Mouse (Mus musculus): ENCODE results near the gene Arhgap23. TPM values are rescaled to one million over a fixed set of nuclear protein-coding genes. Genes with fewer than 3 reads are reported as not detected.
A peak's percentile ranks its signal among the peaks of the same experiment; 100 is the strongest.

Arhgap23 gene
- polyA plus RNA-seq, 2 experiments from 2014 or later: not detected

DNA sequence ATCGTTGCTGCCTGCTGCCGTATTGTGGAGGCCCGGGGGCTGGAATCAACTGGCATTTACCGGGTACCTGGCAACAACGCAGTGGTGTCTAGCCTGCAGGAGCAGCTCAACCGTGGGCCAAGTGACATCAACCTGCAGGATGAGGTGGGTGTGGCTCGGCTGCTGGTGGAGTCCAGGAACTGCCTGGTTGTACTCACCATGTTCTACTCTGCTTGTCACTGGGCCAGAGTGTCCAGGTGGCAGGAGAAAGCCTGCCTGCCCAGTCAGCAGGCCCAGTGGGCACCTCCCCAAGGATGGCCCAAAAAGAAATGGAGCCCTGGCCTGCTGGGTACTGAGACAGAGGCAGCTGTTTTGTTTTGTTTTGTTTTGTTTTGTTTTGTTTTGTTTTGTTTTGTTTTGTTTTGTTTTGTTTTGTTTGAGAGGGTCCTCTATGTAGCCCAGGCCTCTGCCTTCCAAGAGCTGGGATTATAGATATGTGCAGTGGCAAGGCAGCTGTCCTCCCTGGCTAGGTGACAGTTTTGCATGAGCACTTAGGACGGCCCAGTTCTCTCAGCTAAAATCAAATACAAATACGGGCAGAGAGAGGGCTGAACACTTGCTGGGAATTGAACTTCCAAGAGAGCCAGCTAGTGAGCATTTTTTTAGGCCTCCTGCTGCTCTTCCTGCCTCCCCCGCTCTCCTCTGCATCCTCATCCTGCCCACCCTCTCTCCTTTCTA, 51.3 kb downstream of the Arhgap23 start:
- ATAC-seq: no peak

DNA sequence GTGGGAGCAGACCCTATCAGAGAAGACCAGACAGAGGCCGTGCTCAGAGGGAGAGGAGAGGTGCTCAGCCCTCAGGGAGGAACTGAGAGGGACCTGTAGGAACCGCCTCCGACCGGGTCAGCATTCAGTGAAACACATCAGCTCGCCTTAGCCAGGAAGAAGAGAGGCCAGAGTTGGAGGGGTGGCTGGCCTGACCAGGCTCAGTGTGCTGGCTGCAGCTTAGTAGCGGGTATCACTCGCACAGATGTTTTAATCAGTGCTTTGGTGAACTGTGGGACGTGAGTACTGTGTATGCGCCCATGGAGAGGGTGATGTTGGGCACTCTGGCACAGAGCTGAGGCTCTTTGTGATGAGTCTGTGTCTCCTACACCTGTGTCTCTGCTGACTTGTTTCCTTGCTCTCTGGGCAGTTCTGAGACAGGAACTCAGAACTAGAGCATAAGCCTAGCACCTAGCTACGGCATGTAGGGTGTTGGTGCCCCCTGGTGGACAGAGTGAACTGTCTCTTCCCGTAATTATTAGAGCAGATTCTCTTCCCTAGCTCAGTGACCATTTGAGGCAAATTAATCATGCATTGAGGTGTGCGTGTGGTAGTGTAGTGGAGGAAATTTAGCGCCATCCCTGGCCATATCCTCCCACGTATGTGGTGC, 53.4 kb downstream of the Arhgap23 start:
- peak; percentile 45 for ATAC-seq

DNA sequence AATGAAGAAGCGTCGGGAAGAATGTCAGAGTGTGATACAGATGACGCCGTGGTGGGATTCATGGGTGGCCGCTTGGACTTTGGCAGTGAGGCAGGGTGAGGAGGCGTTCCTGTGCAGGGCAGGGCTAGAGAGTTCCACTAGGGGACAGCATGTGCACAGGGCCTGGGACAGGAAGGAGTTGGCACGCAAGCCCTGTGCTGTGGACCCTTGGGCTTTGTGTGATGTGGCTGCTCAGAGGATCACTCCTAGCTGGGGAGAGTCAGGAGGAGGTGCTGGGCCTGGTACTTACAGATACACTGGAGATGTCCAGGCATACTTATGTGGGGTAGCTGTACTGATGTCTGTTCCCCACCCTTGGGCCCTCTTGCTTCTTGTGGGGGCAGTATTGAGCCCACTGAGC, 54.5 kb downstream of the Arhgap23 start:
- ATAC-seq: no peak

DNA sequence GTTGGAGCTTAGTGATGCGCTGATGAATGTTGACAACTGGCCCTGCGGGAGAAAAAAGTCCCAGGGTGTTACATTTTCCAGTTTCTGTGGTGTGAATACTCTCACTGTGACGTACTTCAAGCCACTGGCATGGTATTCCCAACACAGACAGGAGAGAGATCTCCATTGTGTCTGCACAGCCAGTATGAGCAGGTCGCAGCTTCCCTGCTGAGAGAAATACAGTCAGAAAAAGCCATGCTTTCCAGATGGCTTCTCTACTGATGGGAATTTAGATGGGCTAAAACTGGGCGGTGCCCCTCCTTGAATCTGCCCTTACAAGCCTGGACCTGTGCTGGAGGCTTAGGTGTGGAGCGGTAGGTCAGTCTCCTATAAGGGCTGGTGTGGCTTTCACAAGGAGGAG, 55.9 kb downstream of the Arhgap23 start:
- ATAC-seq: no peak

DNA sequence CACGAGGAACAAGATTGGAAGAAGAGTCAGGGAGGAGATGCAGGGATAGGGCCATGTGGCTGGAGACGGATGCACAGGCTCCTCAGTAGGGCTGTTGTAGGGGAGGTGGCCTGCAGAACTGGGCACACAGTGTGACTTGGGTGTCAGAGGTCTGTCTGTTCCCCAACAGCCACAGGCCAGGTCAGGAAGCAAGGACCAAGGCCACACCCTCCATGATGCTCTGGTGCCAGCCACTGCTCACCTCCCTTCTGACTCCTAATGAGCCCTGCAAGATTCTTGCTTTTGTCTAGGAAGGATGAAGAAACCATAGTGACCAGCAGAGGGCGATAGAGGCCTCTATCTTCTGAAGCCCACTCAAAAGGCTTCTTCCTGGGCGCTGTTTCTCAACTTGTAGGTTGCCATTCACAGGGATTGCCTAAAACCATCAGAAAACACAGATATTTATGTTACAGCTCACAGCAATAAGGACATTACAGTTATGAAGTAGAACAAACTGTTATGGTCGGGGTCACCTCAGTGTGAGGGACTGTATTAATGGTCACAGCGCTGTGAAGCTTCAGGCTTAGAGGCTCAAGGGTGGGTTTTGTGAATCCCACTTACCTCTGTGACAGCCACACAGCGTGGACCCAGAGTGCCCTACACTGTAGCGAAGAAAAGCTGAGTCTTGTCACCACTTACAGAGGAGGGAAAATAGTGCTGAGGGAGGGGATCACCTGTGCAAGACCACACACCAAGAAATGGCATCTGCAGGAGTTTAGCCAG, 61.2 kb downstream of the Arhgap23 start:
- ATAC-seq: no peak

DNA sequence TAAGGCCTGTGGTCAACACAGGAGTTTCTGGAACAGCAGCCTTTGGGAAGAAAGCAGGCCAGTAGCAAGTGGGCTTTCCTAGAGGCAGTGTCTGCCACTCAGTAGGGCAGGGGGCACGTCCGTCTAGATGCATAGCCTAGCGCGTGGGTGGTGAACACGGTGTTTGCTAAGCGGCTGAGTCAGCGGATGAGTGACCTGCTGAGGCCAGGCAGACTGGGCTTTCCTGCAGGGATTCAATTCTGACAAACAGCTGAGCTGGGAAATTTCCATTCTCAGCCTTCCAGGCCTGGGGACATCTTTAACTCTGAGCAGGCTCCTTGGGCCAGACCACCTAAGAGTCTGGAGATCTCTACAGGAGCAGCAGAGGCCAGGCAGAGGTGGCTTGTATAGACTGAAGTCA, 62.1 kb downstream of the Arhgap23 start:
- no peak for ATAC-seq

DNA sequence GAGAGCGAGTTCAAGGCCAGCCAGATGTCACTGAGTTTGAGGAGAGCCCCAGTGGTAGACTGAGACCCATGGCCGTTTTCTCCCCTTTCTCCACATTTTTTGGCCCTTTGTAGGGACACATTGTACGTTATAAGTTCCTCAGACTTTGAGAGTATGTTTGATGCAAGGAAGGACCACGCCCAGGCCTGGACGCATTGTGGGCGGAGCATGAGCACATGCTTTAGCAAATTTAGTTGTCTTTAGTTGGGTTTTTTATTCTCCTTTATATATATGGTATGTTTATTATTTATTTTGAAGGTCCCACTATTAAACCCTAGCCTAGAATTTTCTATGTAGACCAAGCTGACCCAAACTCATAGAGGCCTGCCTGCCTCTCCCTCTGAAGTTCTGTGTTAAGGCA, 63.0 kb downstream of the Arhgap23 start:
- no peak for ATAC-seq

DNA sequence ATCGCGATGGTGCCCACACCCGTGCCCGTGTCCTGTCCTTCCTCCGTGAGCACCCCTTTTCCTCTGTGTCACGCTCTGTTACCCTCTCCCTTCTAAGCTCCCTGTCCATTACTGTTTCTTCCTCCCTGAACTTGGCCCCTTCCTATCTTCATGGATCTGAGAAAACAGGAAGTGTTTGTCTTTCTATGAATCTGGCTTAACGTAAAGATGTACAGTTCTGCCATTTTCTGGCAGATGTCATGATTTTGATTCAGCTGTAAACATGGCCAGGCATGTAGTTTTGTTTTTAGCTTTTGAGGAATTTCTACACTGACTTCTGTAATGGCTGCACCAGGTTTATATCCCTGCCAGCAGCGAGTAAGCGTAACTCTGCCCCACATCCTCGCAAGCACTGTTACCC, 63.8 kb downstream of the Arhgap23 start:
- ATAC-seq: no peak

DNA sequence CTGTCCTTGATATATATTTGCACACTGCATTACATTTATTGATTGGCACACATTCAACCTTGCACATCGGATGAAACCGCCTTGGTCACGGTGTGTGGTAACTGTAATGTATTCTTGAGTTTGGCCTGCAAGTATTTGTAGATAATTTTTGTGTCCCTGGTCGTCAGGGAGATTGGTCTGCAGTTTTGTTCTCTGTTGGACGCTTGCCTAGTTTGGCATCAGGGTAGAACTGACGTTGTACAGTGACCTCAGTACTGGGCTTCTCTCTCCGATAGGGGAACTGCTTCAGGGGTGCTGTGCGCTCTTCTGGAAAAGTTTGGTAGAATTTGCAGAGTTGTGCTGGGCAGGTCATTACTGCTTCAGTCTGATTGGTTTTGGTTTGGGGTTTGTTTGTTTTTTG, 64.5 kb downstream of the Arhgap23 start:
- no peak for ATAC-seq

DNA sequence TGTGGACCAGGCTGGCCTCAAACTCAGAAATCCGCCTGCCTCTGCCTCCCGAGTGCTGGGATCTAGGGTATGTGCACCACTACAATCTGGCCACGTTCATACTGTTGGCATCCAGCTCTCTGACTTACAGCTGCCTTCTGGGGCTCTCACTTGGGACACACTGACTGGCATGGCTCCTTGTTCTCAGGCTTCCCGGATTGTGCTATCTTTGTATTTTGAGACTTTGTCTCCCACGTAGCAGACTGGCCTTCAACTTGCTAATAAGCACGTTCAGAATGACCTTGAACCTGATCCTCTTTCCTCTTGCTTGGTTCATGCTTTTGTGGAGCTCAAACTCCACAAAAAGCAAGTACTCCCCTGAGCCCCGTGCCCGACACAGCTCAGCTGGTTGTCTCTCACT, 70.3 kb downstream of the Arhgap23 start:
- no peak for ATAC-seq

DNA sequence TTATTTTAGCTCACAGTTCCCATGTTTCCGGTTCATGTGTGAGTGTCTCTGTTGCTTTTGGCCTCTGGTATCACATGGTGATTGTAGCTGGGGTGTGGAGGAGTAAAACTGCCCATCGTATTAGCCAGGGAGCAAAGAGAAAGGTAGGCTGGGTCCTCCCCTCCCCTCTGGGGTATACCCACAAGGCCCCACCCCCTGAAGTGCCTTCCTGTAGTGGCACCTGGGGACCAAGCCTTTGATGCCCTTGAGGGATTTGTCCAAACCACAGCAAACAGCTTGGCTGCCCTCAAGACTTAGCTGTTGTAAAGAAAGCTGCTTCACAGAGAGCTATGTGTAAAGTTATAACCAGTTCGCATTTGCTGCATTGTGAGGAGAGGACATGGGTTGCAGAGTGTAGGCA, 72.3 kb downstream of the Arhgap23 start:
- ATAC-seq: no peak

DNA sequence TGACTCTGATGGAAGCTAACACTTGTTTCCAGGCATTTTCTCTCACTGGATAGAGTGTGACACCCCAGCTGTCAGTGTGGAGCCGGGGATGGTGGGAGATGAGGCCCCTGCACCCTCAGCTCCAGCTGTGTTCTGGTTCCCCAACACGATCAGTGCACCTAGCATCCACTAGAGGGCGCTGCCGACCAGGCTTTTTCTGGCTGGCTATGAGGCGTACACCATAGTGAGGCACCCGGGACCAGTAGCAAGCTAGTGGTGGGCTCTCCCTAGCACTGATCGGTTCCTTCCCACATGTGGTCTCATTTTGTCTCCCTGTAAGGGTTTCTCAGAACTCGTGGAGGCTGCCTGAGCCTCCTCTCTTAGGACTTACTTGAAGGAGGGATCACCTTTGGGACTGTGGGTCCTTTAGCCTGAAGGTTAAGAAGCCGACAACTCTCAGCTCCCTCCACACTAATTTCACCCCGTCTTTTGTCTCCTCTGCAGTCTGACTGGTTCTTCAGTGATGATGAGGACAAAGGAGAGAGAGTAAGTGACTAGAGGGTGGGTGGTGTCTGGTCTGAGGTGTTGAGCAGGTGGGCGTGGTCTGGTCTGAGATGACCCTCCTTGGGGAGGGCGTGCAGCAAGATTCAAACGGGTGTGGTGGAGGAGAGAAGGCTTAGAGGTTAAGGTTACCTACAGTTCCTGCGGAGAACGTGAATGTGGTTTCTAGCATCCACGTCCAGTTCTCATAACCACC, 74.4 kb downstream of the Arhgap23 start:
- no peak for ATAC-seq

DNA sequence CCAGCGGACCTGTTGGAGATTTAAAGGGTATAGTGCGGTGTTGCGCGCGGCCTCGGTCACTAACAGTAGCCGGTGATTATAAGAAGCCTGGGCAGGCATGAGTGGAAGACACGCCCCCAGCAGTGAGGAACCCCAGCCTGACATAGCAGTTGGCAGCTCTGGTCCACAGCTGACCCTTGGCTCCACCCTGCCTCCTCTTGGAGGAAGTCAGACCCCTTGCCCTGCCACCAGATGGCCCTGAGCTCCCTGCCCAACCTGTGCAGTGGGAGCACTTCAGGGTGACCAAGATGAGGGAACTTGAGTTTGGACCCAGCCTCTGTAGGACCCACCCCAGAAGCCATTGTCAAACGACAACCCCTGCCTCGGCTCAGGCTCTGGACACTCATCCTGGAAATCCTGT, 76.3 kb downstream of the Arhgap23 start:
- ATAC-seq: no peak

DNA sequence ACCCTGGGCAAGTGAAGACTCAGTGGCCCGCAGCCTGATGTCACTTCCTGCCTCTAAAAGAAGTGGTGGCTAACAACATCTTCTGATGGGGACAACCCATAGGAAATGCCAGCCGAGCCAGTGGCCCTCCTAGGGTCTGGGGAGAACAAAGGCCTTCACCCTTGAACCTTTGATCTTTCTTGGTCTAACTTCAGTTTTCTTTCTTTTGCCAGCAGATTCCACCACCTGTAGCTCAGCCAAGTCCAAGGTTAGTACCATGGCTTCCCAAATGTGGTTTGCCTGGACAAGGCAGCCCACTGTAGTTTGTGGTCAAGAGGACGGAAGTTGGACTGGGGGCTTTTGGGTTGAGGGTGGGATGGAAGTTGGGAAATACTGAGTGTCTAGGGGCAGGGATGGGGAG, 77.5 kb downstream of the Arhgap23 start:
- no peak for ATAC-seq

DNA sequence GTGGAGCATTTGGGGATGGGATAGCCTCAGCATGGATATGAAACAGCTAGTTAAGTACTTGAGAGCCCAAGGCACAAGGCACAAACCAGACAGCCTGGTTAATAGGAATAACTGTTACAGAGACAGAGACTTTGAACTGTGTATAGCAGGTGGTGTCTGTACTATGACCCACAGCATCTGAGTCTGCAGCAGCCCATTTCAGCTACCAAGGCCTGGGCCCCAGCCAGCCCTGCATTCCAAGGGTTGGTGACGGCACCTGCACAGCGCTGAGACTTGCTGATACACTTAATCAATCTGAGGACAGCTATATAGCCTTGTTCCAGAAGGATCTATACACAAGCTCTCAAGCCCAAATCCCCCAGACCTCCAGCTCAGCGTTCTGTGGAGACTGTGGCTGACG, 82.2 kb downstream of the Arhgap23 start:
- no peak for ATAC-seq

DNA sequence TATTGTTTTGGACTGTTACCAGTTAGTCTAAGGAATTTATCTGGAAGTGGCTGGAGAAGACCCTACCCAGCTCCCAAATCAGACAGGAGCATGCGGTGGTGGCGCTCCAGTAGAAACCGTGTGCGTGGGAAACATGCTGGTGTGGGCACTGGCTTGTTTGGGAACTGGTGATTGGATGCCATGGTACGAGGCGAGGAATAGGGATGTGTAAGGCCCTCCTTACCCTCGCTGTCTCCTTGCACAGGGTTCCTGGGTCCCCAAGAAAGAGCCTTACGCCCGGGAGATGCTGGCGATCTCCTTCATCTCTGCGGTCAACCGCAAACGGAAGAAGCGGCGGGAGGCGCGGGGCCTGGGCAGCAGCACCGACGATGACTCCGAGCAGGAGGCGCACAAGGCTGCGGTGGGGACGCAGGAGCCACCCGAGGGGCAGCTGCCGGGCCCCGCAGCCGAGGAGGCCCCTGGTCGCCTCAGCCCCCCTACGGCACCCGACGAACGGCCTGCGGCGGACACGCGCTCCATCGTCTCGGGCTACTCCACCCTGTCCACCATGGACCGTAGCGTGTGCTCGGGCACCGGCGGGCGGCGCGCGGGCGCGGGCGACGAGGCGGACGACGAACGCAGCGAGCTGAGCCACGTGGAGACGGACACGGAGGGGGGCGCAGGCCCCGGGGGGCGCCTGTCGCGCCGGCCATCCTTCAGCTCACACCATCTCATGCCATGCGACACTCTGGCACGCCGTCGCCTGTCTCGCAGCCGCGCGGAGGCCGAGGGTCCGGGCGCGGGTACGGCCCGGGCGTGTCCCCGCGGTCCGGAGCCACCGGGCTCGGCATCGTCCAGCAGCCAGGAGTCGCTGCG, 84.8 kb downstream of the Arhgap23 start, which contains the start of gene 4933428G20Rik:
Gene 4933428G20Rik, minus strand, starts transcription at position 476 of the 855 bp plus-strand sequence.
- ATAC-seq: no peak

DNA sequence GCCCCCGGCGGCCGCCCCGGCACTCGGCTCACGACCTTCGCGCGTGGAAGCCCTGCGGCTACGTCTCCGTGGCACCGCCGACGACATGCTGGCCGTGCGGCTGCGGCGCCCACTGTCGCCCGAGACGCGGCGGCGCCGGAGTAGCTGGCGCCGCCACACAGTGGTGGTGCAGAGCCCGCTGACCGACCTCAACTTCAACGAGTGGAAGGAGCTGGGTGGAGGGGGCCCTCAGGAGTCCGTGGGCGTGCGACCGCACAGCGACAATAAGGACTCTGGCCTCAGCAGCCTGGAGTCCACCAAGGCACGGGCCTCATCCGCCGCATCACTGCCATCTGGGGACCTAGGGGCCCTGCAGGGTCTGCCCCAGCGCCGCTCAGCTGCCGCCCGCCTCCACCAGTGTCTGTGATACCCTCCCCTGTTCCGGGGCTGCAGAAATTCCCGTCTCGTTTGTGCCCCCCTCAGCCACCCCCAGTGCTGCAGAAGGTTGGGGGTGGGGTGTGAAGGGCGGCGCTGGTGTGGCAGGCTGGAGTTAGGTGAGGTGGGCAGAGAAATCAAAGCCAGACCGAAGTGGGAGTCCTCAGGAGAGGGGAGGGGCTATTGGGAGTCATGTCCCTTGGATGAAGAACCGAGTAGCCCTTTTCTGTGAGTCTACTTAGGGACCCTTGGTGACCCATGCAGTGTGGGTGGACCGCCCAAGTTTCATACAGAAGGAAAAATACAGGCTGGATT, 85.6 kb downstream of the Arhgap23 start:
- no peak for ATAC-seq

DNA sequence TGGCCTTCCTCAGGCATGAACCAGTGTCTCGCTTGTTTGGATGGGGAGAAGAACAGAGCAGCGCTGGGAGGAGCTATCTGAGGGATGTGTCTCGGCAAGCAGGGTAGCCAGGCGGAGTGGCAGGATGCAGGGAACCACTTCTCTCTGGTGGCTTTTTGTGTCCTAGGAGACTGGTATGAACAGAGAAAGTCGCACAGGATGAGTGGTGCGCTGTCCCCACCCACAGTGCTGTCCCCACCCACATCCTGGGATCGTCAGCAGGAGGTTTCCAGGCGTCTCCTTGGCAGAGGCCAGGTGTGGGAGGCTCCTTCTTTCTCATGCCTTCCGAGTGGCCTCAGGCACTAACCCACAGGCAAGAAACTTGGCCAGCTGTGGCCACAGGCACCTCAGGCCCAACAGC, 87.0 kb downstream of the Arhgap23 start:
- no peak for ATAC-seq

DNA sequence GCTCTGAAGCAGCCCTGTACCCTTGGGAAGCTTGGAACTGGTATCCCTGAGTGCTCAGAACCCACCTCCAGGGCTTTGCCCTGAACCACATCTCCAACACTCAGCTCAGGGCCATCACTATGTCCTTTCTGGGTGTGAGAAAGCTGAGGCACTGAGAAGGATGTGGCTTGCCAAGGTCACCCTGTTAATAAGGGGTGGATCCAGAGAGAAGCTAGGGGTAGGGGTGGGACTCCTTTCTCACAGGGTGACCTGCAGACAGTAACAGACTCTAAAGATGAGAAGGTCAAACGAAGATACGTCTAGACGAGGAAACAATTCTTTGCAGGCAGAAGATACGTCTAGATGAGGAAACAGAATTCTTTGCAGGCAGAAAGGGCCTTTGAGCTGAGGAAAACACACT, 87.5 kb downstream of the Arhgap23 start:
- no peak for ATAC-seq

DNA sequence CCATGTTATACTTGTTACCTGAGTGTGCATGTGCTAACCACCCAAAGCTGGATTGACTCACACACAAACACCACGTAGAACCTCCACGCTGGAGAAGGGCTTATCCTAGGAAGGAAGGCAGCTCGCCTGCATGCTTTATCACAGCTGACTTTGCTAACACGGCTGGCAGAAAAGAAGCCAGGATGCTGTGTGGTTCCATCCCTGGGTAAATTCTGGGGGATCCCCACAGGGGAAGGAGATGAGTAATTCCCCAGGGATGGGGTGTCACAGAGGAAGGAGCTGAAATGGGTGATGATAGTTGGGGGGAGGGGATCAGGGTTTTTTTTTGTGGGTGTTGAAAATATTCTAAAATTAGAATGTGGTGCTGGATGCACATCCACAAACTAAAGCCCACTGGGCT, 90.5 kb downstream of the Arhgap23 start:
- no peak for ATAC-seq

DNA sequence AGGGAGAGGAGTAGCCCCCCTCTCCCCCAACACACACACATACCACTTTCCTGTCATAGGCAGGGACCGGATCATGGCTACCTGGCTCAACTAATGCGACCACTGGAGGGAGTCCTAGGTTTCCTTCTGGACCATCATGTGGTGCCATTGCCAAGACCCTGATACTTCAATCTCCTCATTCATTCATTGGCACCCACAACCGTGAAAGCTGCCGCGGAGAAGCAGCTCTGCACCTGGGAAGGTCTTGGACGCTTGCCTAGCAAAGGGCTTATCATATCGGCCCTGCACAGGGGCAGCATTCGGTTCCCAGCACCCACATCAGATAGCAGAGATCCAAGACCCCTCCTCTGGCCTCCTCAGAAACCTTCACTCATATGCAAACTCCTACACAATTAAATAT, 91.0 kb downstream of the Arhgap23 start:
- no peak for ATAC-seq

All from CD4-positive, CD25-positive, alpha-beta regulatory T cell, adult 4 months (primary cell).